Mouse (Mus musculus) hindbrain, embryonic 12.5 days (tissue): ENCODE measurements at regions not wholly inside any gene's neighbourhood (a gene's known extent, or its start where the extent isn't known, plus 50 kb on each side); places are given as distances from the start of the nearest gene placed in this dataset.

Experiments
- ATAC-seq: fragments of 200-750 bp; cut with Nextera tagmentation; 2 replicates; pipeline ENCODE4 v1.8.0; 2017; ENCODE audit warnings: moderate TSS enrichment; ENCODE audit not compliant: low FRiP score
- H3K27ac ChIP-seq: fragments of 300-500 bp; sonication (generic); 2 replicates; pipeline ENCODE4 v1.5.1; 2016; ENCODE audit warnings: mild to moderate bottlenecking
- H3K27me3 ChIP-seq: fragments of 300-500 bp; sonication (generic); 2 replicates; pipeline ENCODE4 v1.6.1; 2016; ENCODE audit warnings: mild to moderate bottlenecking
- H3K36me3 ChIP-seq: fragments of 300-500 bp; sonication (generic); 2 replicates; pipeline ENCODE4 v1.6.1; 2016; ENCODE audit warnings: mild to moderate bottlenecking
- H3K4me1 ChIP-seq: fragments of 300-500 bp; sonication (generic); 2 replicates; pipeline ENCODE4 v1.6.1; 2016
- H3K4me2 ChIP-seq: fragments of 300-500 bp; sonication (generic); replicated peaks from 2 replicates; pipeline ENCODE4 v1.6.1; 2016; ENCODE audit warnings: mild to moderate bottlenecking
- H3K4me3 ChIP-seq: fragments of 300-500 bp; sonication (generic); 2 replicates; pipeline ENCODE4 v1.5.1; 2016; ENCODE audit warnings: mild to moderate bottlenecking
- H3K9ac ChIP-seq: fragments of 300-500 bp; sonication (generic); 2 replicates; pipeline ENCODE4 v1.6.1; 2016; ENCODE audit warnings: mild to moderate bottlenecking, moderate library complexity
- H3K9me3 ChIP-seq: fragments of 300-500 bp; sonication (generic); replicated peaks from 2 replicates; pipeline ENCODE4 v1.6.1; 2016; ENCODE audit warnings: mild to moderate bottlenecking
- WGBS: fragments of 180-500 bp; shearing (Covaris S2); methylation state at CpG from one replicate; pipeline ENCODE4 v1.1.7; 2016; 5-methylcytosine and 5-hydroxymethylcytosine counted together

DNA sequence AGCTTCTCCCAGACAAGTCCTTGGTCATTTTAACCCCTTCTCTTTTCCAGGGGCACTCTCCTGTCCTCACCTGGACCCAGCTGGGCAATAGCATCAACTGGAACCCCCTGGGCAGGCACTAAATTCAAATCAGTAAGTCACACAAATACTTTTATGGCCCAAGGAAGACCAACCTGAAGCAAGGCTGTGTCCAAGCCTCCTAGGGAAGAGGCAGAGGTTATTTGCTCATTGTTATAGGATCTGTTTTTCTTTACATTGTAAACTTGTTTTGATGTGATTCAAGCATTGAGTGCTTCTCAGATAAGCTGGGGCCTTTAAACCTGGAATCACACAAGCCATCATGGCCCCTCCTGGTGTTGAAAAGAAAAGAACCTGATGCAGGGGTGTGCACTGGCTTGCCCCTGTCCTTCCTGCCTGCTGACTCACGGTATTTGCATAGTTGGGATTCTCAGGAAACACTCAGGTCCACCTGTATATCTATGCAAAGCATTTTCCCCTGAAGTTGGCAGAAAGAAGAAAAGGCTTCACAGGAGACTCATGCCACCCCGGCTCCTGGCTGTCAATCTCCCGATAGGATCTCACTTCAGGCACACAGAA lies 114.9 kb upstream of the Kit start:
- Histone ChIP-seq H3K9me3 (no peaks in the 10 kb centered on the region), H3K4me3 (no peak overlapping the region), H3K36me3 (no peaks in the 10 kb centered on the region), H3K27ac (no peak overlapping the region), H3K4me2 (no peak overlapping the region), H3K9ac (no peak overlapping the region), H3K4me1 (peaks cover 5% of the 10 kb centered on the region; the same call in 1 of the 2 replicates), H3K27me3 (no peaks in the 10 kb centered on the region)
- 73% methylated on average over 3 of the region's 3 CpGs for WGBS
- no peak for ATAC-seq

DNA sequence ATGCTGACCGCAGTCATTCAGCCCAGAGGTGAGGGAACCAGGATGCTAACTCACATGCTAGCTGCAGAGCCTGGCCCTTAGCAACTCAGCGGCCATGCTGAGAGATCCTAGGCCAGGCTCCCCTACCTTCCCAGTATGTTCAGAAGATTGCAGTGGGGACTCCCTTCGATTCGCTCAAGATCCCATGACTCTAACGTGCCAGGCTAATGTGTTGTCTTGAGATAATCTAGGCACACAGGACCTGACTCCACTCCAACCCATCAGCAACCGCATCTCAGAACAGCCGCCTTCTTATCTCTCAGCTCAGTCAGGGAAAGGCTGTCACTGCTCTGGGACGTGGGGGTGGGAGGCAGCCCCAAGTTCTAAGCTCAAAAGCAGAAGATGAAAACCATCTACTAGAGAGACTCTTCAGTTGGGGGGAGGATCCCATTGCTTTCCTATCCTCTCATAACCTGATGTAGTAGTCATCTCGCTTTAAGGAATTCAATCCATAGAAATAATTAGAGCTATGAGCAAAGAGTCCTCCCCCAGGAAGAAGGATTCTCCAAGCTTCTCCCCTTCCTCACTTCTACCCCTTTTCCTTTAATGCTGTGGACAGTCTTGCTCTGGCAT lies 114.2 kb upstream of the Kit start:
- 82% methylated on average over 9 of the region's 9 CpGs for WGBS
- Histone ChIP-seq H3K4me3 (no peak overlapping the region), H3K9ac (no peak overlapping the region), H3K27me3 (no peaks in the 10 kb centered on the region), H3K4me2 (no peak overlapping the region), H3K27ac (no peak overlapping the region), H3K36me3 (no peaks in the 10 kb centered on the region), H3K4me1 (no peaks in the 10 kb centered on the region), H3K9me3 (no peaks in the 10 kb centered on the region)
- ATAC-seq, result no peak

DNA sequence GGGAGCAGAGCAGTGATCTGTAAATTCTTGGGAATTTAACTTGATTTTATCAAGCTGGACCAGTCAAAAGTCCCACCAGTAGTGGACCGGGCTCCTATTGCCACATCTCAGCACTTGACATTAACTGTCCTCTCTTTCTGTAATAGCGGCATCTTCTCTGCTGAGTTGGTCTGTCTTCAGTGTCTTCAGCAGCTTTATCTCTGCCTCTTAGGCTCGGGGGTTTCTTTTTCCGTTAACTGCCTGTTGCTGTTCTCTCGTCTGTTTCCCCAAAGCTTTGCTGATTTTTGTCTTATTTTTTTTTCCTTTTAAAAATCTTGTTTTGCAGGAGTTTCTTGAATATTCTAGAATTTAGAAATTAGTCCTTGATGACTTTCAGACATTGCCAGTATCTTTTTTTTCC lies 113.3 kb upstream of the Kit start:
- Histone ChIP-seq H3K9me3 (no peaks in the 10 kb centered on the region), H3K4me1 (no peaks in the 10 kb centered on the region), H3K27me3 (no peaks in the 10 kb centered on the region), H3K4me2 (no peak overlapping the region), H3K4me3 (no peak overlapping the region), H3K36me3 (no peaks in the 10 kb centered on the region), H3K27ac (no peak overlapping the region), H3K9ac (no peak overlapping the region)
- 90% methylated on average over 5 of the region's 5 CpGs for WGBS
- ATAC-seq, result no peak

DNA sequence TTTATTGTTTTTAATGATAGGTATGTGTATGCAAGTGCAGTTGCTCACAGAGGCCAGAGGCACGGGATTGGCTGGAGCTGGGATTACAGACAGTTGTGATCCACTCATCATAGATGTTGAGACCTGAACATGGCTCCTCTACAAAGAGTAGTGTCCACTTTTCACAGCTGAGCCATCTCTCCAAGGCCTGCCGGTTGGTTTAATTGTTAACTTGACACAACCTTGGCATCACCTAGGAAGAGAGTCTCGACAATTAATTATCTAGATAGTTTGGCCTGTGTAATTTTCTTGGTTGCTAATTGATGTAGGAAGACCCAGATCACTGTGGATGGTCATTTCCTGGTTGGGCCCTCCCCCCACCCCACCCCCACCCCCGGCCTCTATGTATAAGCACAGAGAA lies 111.1 kb upstream of the Kit start:
- no peaks in the 10 kb centered on the region for H3K9me3 ChIP-seq
- H3K36me3 ChIP-seq, result no peaks in the 10 kb centered on the region
- no peak for ATAC-seq
- H3K4me1 ChIP-seq, result no peaks in the 10 kb centered on the region
- no peak overlapping the region for H3K9ac ChIP-seq
- no peak overlapping the region for H3K4me2 ChIP-seq
- no peak overlapping the region for H3K4me3 ChIP-seq
- H3K27ac ChIP-seq, result no peak overlapping the region
- 90% methylated on average over 4 of the region's 4 CpGs for WGBS
- H3K27me3 ChIP-seq, result no peaks in the 10 kb centered on the region

DNA sequence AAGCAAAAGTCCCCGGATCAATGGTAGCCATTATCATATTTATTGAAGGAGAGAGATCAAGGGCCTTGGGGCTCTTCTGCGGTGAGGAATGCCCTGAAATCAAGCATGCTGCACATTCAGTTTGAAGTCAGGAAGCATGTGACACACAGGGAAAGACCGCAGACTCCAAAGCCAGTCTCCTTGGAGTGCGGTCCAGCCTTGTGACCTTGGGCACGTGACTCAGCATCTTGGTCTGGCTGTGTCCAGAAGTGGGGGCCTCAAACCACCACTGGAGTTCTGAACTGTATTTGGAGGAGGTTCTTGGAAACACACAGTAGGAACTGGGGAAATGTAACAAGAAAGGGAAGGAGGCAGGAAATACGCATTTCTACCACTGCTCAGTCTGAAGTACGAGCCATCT lies 109.0 kb upstream of the Kit start:
- Histone ChIP-seq H3K9me3 (no peaks in the 10 kb centered on the region), H3K27ac (no peak overlapping the region), H3K4me1 (no peaks in the 10 kb centered on the region), H3K4me2 (no peak overlapping the region), H3K27me3 (no peaks in the 10 kb centered on the region), H3K9ac (no peak overlapping the region), H3K36me3 (no peaks in the 10 kb centered on the region), H3K4me3 (no peak overlapping the region)
- no peak for ATAC-seq
- 81% methylated on average over 7 of the region's 7 CpGs for WGBS

DNA sequence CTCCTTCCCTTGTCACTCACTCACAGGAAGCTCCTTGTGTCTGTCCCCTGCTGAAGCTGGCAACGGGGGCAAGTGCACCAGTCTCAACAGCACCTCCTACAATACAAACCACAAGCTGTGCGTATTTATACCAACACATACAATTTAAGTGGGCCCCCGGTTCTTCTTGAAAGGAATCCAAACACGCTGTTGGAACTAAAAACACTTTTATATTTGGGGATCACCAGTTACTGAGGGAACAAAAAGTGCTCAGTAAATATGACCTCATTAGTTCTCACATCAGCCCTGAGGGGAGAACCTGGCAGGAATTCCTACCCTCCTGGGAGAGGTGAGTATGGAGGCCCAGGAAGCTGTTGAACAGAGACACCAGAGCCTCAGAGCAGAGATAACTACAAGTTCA lies 107.8 kb upstream of the Kit start:
- no peak overlapping the region for H3K4me2 ChIP-seq
- WGBS, result 81% methylated on average over 4 of the region's 4 CpGs
- no peak for ATAC-seq
- no peaks in the 10 kb centered on the region for H3K9me3 ChIP-seq
- no peak overlapping the region for H3K9ac ChIP-seq
- H3K4me1 ChIP-seq, result no peaks in the 10 kb centered on the region
- no peaks in the 10 kb centered on the region for H3K36me3 ChIP-seq
- no peaks in the 10 kb centered on the region for H3K27me3 ChIP-seq
- no peak overlapping the region for H3K4me3 ChIP-seq
- H3K27ac ChIP-seq, result no peak overlapping the region

DNA sequence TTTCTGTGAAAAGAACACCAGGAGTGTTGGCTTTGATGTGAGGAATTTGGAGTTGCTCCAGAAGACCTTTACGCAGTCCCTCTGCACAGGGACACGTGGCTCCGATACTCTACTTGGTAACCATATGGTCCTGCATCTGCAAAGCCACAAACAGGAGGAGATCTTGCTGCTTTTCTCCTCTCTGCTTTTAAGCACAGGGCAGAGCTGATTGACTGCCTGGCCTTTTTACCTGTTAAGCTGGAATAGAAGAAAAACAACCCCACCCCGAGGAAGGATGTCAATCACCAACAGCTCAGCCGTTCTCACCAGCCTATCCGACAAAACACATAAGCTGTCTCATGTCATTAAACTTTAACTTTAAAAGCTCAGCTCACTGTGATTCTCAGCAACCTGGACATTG lies 106.8 kb upstream of the Kit start:
- H3K9ac ChIP-seq, result no peak overlapping the region
- H3K27me3 ChIP-seq, result no peaks in the 10 kb centered on the region
- H3K9me3 ChIP-seq, result no peaks in the 10 kb centered on the region
- H3K4me1 ChIP-seq, result peaks cover 5% of the 10 kb centered on the region; the same call in 1 of the 2 replicates
- 39% methylated on average over 6 of the region's 6 CpGs for WGBS
- no peak overlapping the region for H3K4me2 ChIP-seq
- H3K36me3 ChIP-seq, result no peaks in the 10 kb centered on the region
- no peak for ATAC-seq
- H3K27ac ChIP-seq, result no peak overlapping the region
- no peak overlapping the region for H3K4me3 ChIP-seq

DNA sequence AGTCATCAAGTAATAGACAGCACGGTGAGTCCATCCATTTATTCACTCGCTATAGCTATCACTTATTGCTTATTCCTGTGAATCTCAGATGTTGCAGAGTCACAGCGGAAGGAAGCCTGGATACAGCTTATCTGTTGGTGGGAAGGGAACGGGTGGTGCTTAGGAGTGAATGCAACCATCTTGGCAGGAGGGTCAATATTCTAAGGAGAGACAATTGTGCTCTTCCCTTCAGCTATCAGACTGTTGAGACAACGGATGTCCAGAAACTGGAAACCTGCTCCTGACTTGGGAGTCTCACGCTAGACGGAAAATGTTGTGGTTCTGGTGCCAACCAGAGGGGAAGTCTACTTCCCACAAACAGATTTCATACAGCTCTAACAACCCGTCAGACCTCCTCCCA lies 103.7 kb upstream of the Kit start:
- Histone ChIP-seq H3K27me3 (no peaks in the 10 kb centered on the region), H3K9ac (no peak overlapping the region), H3K27ac (no peak overlapping the region), H3K4me2 (no peak overlapping the region), H3K9me3 (no peaks in the 10 kb centered on the region; the same call in 1 of the 2 replicates), H3K4me3 (no peak overlapping the region), H3K4me1 (peaks cover 5% of the 10 kb centered on the region; the same call in 1 of the 2 replicates), H3K36me3 (no peaks in the 10 kb centered on the region)
- no peak for ATAC-seq
- WGBS, result 92% methylated on average over 8 of the region's 8 CpGs

DNA sequence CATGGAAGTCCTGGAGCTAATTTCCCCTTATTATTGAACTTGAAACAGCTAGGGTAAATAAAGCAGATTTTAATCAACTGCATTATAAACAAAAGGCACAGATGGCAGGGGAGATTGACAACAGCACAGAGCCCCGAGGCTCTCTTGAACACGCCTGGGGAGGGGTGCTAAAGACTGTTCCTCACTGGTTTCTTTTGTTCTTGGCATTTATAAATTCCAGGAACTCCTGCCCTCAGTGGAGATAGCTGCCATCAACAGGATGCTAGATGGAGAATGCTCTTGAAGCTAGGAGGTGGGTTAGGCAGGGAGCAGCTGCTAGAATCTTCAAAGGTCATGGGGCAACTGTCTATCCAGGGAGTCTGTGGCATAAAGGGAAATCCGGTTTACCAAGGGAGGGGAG lies 102.2 kb upstream of the Kit start:
- H3K9ac ChIP-seq, result no peak overlapping the region
- H3K4me1 ChIP-seq, result peaks cover 5% of the 10 kb centered on the region; the same call in 1 of the 2 replicates
- H3K4me3 ChIP-seq, result no peak overlapping the region
- no peak overlapping the region for H3K4me2 ChIP-seq
- 32% methylated on average over 3 of the region's 3 CpGs for whole genome bisulfite sequencing
- H3K27me3 ChIP-seq, result no peaks in the 10 kb centered on the region
- no peak overlapping the region for H3K27ac ChIP-seq
- H3K9me3 ChIP-seq, result no peaks in the 10 kb centered on the region; the same call in 1 of the 2 replicates
- H3K36me3 ChIP-seq, result no peaks in the 10 kb centered on the region
- no peak for ATAC-seq

DNA sequence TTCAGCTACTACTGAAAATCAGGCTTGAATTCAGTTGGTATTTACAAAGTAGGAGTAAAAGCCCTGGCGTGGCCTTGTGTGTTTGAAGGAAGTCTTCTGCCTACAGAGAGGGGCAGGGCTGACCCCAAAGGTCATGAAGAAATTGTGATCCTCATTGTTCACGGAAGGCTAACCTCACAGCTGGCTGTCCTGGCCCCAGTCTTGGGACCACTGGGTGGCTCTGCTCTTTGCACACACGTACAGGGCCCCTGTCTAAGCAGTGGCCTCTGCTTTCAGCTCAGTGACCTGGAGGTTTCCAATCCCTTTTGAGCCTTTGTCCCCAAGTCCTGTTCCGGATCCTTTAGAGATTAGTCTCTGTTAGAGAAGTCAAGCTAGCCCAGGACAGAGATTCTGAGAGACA lies 99.3 kb upstream of the Kit start:
- no peaks in the 10 kb centered on the region for H3K36me3 ChIP-seq
- 11% methylated on average over 4 of the region's 4 CpGs for WGBS

DNA sequence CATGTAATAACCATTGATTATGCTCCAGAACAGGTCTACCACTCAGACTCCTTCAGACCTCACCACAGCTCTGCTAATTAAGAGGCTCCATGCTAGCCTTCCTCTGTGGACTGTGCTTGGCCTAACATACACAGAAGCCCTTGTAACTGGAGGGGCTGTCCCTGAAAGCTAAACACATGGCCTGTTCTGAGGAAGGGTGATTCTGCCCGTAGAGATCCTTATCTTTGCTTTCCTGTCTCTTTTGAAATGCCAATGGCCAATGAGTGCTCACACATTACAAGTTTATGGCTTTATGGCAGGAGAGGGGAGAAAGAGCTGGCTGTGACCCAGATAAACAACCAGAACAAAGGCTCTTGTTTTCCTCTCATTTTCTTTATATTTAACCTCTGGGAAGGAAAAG lies 96.2 kb upstream of the Kit start:
- no peak overlapping the region for H3K4me2 ChIP-seq
- H3K27ac ChIP-seq, result no peak overlapping the region
- peaks cover 8% of the 10 kb centered on the region; the same call in 1 of the 2 replicates for H3K4me1 ChIP-seq
- no peaks in the 10 kb centered on the region; the same call in 1 of the 2 replicates for H3K9me3 ChIP-seq
- H3K4me3 ChIP-seq, result no peak overlapping the region
- H3K9ac ChIP-seq, result no peak overlapping the region
- no peaks in the 10 kb centered on the region for H3K36me3 ChIP-seq
- H3K27me3 ChIP-seq, result no peaks in the 10 kb centered on the region
- ATAC-seq, result no peak
- 24% methylated on average over 1 of the region's 1 CpGs for WGBS

More for the DNA sequence above, 99.3 kb upstream of the Kit start:
- Histone ChIP-seq H3K27ac (no peak overlapping the region), H3K4me2 (no peak overlapping the region), H3K4me1 (peaks cover 5% of the 10 kb centered on the region; the same call in 1 of the 2 replicates), H3K9ac (no peak overlapping the region), H3K4me3 (no peak overlapping the region), H3K9me3 (no peaks in the 10 kb centered on the region; the same call in 1 of the 2 replicates), H3K27me3 (no peaks in the 10 kb centered on the region)
- no peak for ATAC-seq

DNA sequence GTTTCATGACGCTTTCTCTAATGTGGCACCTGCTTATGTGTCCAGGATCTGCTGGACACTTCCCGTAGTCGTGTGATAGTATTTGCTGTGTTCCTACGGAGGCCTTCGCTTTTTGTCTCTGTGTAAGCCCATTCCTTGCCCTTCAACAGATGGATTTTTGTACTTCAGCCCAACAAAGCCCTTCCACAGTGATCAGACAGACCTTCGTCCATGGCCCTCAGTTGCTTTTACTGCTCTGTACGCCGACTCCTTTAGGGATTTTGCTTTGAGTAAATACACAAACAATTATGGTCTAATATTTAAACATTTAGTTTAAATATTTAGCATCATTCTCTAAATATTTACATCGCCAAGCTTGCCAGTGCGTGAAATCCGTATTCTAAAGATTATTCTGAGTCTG lies 95.6 kb upstream of the Kit start:
- Histone ChIP-seq H3K4me1 (peaks cover 8% of the 10 kb centered on the region; the same call in 1 of the 2 replicates), H3K27ac (no peak overlapping the region), H3K4me3 (no peak overlapping the region), H3K9me3 (no peaks in the 10 kb centered on the region; the same call in 1 of the 2 replicates), H3K4me2 (no peak overlapping the region), H3K9ac (no peak overlapping the region), H3K36me3 (no peaks in the 10 kb centered on the region), H3K27me3 (no peaks in the 10 kb centered on the region)
- WGBS, result 91% methylated on average over 11 of the region's 11 CpGs
- ATAC-seq, result no peak

DNA sequence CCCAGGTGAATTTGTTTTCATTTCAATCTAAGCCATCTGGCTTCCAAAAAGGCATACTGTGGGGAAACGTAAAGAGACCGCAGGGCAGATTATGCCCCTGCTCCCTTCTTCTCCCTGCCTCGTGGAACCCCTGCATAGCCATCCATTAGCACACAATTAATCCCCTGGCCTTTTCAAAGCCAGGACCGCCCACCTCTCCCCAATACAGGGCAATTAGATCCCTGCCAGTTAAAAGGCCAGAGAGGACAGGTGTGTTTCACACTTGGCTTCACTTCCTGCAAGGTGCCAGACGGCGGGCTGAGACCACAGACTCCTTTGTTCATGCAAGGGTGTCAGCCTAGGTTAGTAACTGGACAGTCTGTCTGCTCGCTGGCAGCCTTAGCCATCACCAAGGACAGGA lies 93.1 kb upstream of the Kit start:
- H3K9me3 ChIP-seq, result no peaks in the 10 kb centered on the region
- no peaks in the 10 kb centered on the region for H3K27me3 ChIP-seq
- H3K36me3 ChIP-seq, result no peaks in the 10 kb centered on the region
- H3K9ac ChIP-seq, result no peak overlapping the region
- no peak for ATAC-seq
- no peak overlapping the region for H3K4me3 ChIP-seq
- no peak overlapping the region for H3K4me2 ChIP-seq
- 27% methylated on average over 7 of the region's 7 CpGs for WGBS
- H3K4me1 ChIP-seq, result peaks cover 8% of the 10 kb centered on the region; the same call in 1 of the 2 replicates
- H3K27ac ChIP-seq, result no peak overlapping the region
